Mouse (Mus musculus) stomach, postnatal 0 days (tissue): ENCODE measurements around the gene Osbpl7. TPM values are rescaled to one million over a fixed set of nuclear protein-coding genes. Genes with fewer than 3 reads are reported as not detected.

ENCODE experiments used
- ATAC-seq: fragments of 200-750 bp; cut with Nextera tagmentation; 2 replicates; pipeline ENCODE4 v1.8.0; 2017; ENCODE audit not compliant: low FRiP score, low TSS enrichment
- DNase-seq: peaks from one replicate; pipeline ENCODE4 v3.0.0-alpha.2; 2016; ENCODE audit warnings: low spot score
- H3K27ac ChIP-seq: fragments of 300-500 bp; sonication (generic); replicated peaks from 2 replicates; pipeline ENCODE4 v1.5.1; 2014; ENCODE audit warnings: mild to moderate bottlenecking, control low read depth
- H3K27me3 ChIP-seq: fragments of 300-500 bp; sonication (generic); 2 replicates; pipeline ENCODE4 v1.6.1; 2014; ENCODE audit warnings: low read length; ENCODE audit not compliant: control insufficient read depth, insufficient read depth
- H3K36me3 ChIP-seq: fragments of 300-500 bp; sonication (generic); 2 replicates; pipeline ENCODE4 v1.6.1; 2014; ENCODE audit warnings: low read length, mixed read lengths; ENCODE audit not compliant: control insufficient read depth, insufficient read depth
- H3K4me1 ChIP-seq: fragments of 300-500 bp; sonication (generic); replicated peaks from 2 replicates; pipeline ENCODE4 v1.6.1; 2014; ENCODE audit warnings: antibody characterized with exemption; ENCODE audit not compliant: control insufficient read depth, insufficient read depth
- H3K4me2 ChIP-seq: fragments of 300-500 bp; sonication (generic); replicated peaks from 2 replicates; pipeline ENCODE4 v1.6.1; 2014; ENCODE audit warnings: low read depth, mild to moderate bottlenecking, control low read depth, moderate library complexity
- H3K4me3 ChIP-seq: fragments of 300-500 bp; sonication (generic); 2 replicates; pipeline ENCODE4 v1.5.1; 2014; ENCODE audit warnings: low read depth, low read length, control low read depth
- H3K9ac ChIP-seq: fragments of 300-500 bp; sonication (generic); 2 replicates; pipeline ENCODE4 v1.6.1; 2014; ENCODE audit warnings: mild to moderate bottlenecking, low read length, control low read depth, mixed read lengths
- H3K9me3 ChIP-seq: fragments of 300-500 bp; sonication (generic); 2 replicates; pipeline ENCODE4 v1.6.1; 2016; ENCODE audit warnings: low read length; ENCODE audit not compliant: control insufficient read depth
- CTCF ChIP-seq: IDR thresholded peaks from 2 replicates; pipeline ENCODE4 v1.5.1; 2016; ENCODE audit warnings: antibody characterized with exemption, low read depth, mild to moderate bottlenecking, moderate library complexity
- EP300 ChIP-seq: optimal IDR thresholded peaks from 2 replicates; pipeline ENCODE3; 2016; ENCODE audit warnings: antibody characterized with exemption
- WGBS: fragments of 180-500 bp; shearing (Covaris S2); extraction: QIAGEN DNeasy Blood & Tissue Kit; methylation state at CpG from one replicate; pipeline ENCODE4 v1.1.7; 2014; 5-methylcytosine and 5-hydroxymethylcytosine counted together
- polyA plus RNA-seq: library from polyadenylated mRNA; unstranded; fragments of >200 nt; fragmentation: Nextera tagmentation; extraction: Ambion mirVana; gene quantifications from 2 replicates; pipeline ENCODE4 v1.2.1, GENCODE M21; 2015

The Osbpl7 gene
- polyA plus RNA-seq, 1 experiment from 2014 or later = 7.5 TPM

DNA sequence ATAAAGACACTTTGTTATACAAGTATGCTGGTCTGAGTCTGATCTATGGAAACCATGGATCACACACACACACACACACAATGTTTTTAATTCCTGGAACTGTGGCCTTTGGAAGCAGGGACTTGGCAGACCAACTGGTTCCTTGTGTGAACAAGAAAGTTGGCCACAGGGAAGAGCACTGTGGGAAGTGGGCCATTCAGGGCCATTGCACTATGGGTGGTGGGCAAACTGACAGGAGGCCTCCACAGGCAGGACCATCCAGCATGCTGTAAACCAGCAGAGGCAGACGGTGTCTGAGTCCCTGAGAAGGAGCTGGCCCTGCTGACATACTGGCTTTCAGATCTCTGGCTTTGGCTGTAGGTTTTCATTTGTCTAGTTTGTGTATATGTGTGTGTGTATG is 18.9 kb downstream of the Osbpl7 start:
- Histone ChIP-seq H3K4me1 (no peaks in the 10 kb centered on the region), H3K9ac (no peak overlapping the region), H3K4me3 (no peak overlapping the region), H3K27me3 (no peaks in the 10 kb centered on the region), H3K36me3 (peaks cover 5% of the 10 kb centered on the region; the same call in 1 of the 2 replicates), H3K4me2 (no peak overlapping the region), H3K9me3 (no peaks in the 10 kb centered on the region), H3K27ac (no peak overlapping the region)
- ATAC-seq = no peak
- 55% methylated on average over 1 of the region's 1 CpGs for WGBS
- no peak for TF ChIP-seq EP300
- no peak for TF ChIP-seq CTCF
- DNase-seq = no peak

DNA sequence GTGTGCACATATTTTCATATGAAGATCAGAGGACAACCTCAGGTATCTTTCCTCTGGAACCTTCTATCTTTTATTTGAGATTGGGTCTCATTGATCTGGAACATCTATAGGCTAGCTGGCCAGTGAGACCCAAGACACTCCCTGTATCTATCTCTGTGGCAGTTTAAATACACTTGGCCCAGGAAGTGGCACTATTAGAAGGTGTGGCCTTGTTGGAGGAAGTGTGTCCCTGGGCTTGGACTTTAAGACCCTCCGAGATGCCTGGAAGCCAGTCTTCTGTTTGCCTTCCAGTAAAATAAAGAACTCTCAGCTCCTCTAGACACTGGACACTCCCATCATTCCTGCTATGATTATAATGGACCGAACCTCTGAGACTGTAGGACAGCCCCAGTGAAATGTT is 19.3 kb downstream of the Osbpl7 start:
- ATAC-seq (no peak), DNase-seq (no peak)
- peaks cover 3% of the 10 kb centered on the region; the same call in 1 of the 2 replicates for H3K36me3 ChIP-seq
- H3K4me3 ChIP-seq = no peak overlapping the region
- no peaks in the 10 kb centered on the region for H3K4me1 ChIP-seq
- TF ChIP-seq CTCF = no peak
- TF ChIP-seq EP300 = no peak
- H3K9me3 ChIP-seq = no peaks in the 10 kb centered on the region
- H3K4me2 ChIP-seq = no peak overlapping the region
- 73% methylated on average over 2 of the region's 2 CpGs for WGBS
- H3K9ac ChIP-seq = no peak overlapping the region
- no peak overlapping the region for H3K27ac ChIP-seq
- H3K27me3 ChIP-seq = no peaks in the 10 kb centered on the region

DNA sequence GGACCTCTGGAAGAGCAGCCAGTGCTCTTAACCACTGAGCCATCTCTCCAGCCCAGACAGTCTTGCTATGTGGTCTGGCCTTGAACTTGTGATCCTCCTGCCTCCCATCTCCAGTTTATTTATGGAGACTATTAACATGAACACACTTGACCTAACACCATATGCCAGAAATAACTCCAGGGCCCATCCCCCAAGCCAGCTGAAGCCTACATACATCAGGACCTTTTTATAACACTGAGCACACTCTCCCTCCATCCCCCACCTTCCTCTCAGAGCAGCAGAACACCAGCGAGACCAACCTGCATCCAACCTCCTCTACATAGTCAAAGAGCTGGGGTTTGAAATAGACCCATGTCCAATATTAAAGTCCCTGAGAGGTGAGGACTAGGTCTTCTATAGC is 20.7 kb downstream of the Osbpl7 start:
- WGBS = 45% methylated on average over 1 of the region's 1 CpGs
- no peak overlapping the region for H3K4me3 ChIP-seq
- no peaks in the 10 kb centered on the region for H3K27me3 ChIP-seq
- DNase-seq = no peak
- TF ChIP-seq CTCF (no peak), EP300 (no peak)
- no peaks in the 10 kb centered on the region for H3K9me3 ChIP-seq
- no peak overlapping the region for H3K9ac ChIP-seq
- no peak overlapping the region for H3K27ac ChIP-seq
- H3K4me1 ChIP-seq = no peaks in the 10 kb centered on the region
- ATAC-seq = no peak
- H3K4me2 ChIP-seq = no peak overlapping the region
- H3K36me3 ChIP-seq = peaks cover 3% of the 10 kb centered on the region; the same call in 1 of the 2 replicates

DNA sequence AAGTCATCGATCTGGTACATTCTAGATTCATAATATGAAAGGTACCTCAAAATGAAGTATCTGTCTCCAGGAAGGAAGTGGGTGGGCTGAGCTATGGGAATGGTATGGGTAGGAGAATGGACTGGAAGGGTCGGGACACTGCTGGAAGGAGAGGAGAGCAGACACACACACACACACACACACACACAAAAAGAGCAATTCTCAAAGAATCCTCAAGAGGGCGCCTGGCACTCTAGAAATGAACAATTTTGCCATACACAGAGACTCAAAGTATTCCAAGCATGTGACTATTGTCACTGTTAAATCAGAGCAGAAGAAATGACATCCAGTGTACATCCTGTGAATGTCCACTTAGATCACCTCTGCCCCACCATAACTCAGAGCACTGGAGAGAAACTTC is 22.1 kb downstream of the Osbpl7 start:
- Histone ChIP-seq H3K4me3 (no peak overlapping the region), H3K4me1 (no peaks in the 10 kb centered on the region), H3K9me3 (no peaks in the 10 kb centered on the region), H3K36me3 (peaks cover 3% of the 10 kb centered on the region; the same call in 1 of the 2 replicates), H3K27ac (no peak overlapping the region), H3K4me2 (no peak overlapping the region), H3K9ac (no peak overlapping the region), H3K27me3 (no peaks in the 10 kb centered on the region)
- 29% methylated on average over 3 of the region's 3 CpGs for WGBS
- TF ChIP-seq CTCF (peak; percentile 87), EP300 (no peak)
- ATAC-seq (peak; percentile 24; the same call in 1 of the 2 replicates), DNase-seq (peak; percentile 57)

DNA sequence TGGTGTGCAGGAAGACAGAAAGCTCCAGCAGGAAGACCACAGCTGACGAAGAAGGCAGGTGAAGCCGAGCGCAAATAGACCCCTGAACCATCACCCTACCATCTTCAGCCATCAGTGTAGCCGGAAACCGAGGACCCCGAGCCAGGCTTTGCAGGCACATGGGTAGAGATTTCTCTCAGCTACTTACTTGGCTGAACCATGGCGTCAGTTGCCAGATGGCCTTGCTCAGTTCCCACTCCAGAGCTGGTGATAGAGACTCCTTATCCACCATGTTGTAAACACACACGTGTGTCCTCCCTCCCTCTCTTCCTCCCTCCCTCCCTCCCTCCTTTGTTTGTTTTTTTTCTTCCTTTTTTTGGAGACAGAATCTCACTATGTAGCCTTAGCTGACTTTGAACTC is 23.8 kb downstream of the Osbpl7 start:
- no peak for ATAC-seq
- TF ChIP-seq EP300 (no peak), CTCF (no peak)

DNA sequence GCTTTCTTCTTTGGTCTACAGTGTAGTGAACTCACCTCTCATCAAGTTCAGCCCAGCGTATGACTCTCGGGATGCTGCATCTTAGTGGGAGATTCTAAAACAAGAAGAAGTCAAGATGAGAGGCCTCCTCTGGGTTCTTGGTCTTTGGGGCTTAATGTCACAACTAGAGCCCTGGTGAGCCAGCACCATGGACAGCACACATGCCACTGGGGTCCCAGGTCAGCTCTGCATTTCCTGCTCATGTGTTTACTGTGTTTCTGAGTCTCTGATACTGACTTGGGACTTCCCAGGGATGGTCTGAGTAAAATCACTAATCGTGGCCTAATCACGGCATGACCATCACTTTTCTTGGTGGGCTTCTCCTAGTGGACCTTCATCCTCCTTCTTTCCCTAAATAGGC is 28.3 kb downstream of the Osbpl7 start:
- TF ChIP-seq CTCF (no peak), EP300 (no peak)
- ATAC-seq (no peak), DNase-seq (peak; percentile 57)
- Histone ChIP-seq H3K27me3 (no peaks in the 10 kb centered on the region), H3K27ac (no peak overlapping the region), H3K9me3 (no peaks in the 10 kb centered on the region), H3K9ac (no peak overlapping the region), H3K36me3 (no peaks in the 10 kb centered on the region), H3K4me2 (no peak overlapping the region), H3K4me3 (no peak overlapping the region), H3K4me1 (no peaks in the 10 kb centered on the region)
- WGBS = 38% methylated on average over 4 of the region's 4 CpGs

More for the DNA sequence above, 23.8 kb downstream of the Osbpl7 start:
- H3K4me1 ChIP-seq = no peaks in the 10 kb centered on the region
- H3K4me3 ChIP-seq = no peak overlapping the region
- H3K9ac ChIP-seq = no peak overlapping the region
- no peak overlapping the region for H3K27ac ChIP-seq
- no peak for DNase-seq
- 60% methylated on average over 8 of the region's 8 CpGs for WGBS
- no peaks in the 10 kb centered on the region for H3K27me3 ChIP-seq
- H3K4me2 ChIP-seq = no peak overlapping the region
- H3K36me3 ChIP-seq = no peaks in the 10 kb centered on the region
- H3K9me3 ChIP-seq = no peaks in the 10 kb centered on the region
